ENCODE assay signal across 23 mouse cellular contexts in the genomic region with DNA sequence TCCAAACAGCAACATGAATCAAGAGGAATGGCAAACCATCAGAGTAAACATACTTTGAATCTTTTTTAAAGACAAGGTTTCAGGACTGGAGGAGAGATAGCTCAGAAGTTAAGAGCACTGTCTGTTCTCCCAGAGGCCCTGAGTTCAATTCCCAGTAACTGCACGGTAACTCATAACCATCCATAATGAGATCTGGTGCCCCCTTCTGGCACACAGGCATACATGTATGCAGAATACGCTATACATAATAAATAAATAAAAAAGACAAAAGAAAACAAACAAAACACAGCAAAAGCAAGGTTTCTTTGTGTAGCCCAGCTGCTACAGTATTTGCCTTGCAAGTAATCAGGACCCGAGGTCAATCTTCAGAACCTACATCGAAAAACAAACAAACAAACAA. TPM values are rescaled to one million over a fixed set of nuclear protein-coding genes. Genes with fewer than 3 reads are reported as not detected.
"Had no signal": no experiment of that assay in that cellular context is flagged by ENCODE, and none has a peak within 500 bp of the region (broad histone marks: within the 10 kb centered on the region; RNA-seq: fewer than 3 reads in every experiment).

No protein-coding gene starts in this region.

- H3K36me3 ChIP-seq: liver, embryonic 12.5 days; liver, embryonic 15.5 days; midbrain, embryonic 13.5 days; midbrain, embryonic 15.5 days; neural tube, embryonic 12.5 days; stomach, embryonic 15.5 days had no signal

- DNase-seq: liver, postnatal 0 days; lung, adult 2 months; lung, postnatal 10 days; right cerebral cortex, postnatal 14 days; right cerebral cortex, postnatal 4 days; thymus, adult 18-20 months; thymus, postnatal 14 days; thymus, postnatal 36 days had no signal

- H3K4me3 ChIP-seq: liver, embryonic 12.5 days; liver, embryonic 15.5 days; megakaryocyte, embryonic 14.5 days; midbrain, embryonic 13.5 days; midbrain, embryonic 15.5 days; neural tube, embryonic 12.5 days; stomach, embryonic 15.5 days had no signal

- H3K9me3 ChIP-seq: liver, embryonic 15.5 days; megakaryocyte, embryonic 14.5 days; midbrain, embryonic 13.5 days; midbrain, embryonic 15.5 days; neural tube, embryonic 12.5 days; stomach, embryonic 15.5 days had no signal

- H3K27ac ChIP-seq: liver, embryonic 12.5 days; liver, embryonic 15.5 days; macrophage; midbrain, embryonic 13.5 days; midbrain, embryonic 15.5 days; neural tube, embryonic 12.5 days; stomach, embryonic 15.5 days had no signal

- H3K4me2 ChIP-seq: liver, embryonic 12.5 days; liver, embryonic 15.5 days; midbrain, embryonic 11.5 days; midbrain, embryonic 13.5 days; midbrain, embryonic 15.5 days; neural tube, embryonic 12.5 days; stomach, embryonic 15.5 days had no signal

- ATAC-seq: liver, embryonic 12.5 days; liver, postnatal 0 days; midbrain, embryonic 13.5 days; midbrain, embryonic 15.5 days had no signal

- H3K27me3 ChIP-seq: liver, embryonic 12.5 days; liver, embryonic 15.5 days; megakaryocyte, embryonic 14.5 days; midbrain, embryonic 13.5 days; midbrain, embryonic 15.5 days; neural tube, embryonic 12.5 days; stomach, embryonic 15.5 days had no signal

- H3K9ac ChIP-seq: liver, embryonic 12.5 days; liver, embryonic 15.5 days; liver, postnatal 0 days; midbrain, embryonic 13.5 days; midbrain, embryonic 15.5 days; neural tube, embryonic 12.5 days; stomach, embryonic 15.5 days had no signal

- H3K4me1 ChIP-seq: liver, embryonic 12.5 days; liver, embryonic 15.5 days; megakaryocyte, embryonic 14.5 days; midbrain, embryonic 13.5 days; midbrain, embryonic 15.5 days; neural tube, embryonic 12.5 days; stomach, embryonic 15.5 days had no signal

RNA-seq across cellular contexts. Expression of a gene that starts 4.3 kb away (rescaled TPM):
- polyA plus RNA-seq: liver, embryonic 12.5 days; liver, embryonic 15.5 days; liver, postnatal 0 days; lung, adult 2 months; lung, embryonic 16.5 days; macrophage; midbrain, embryonic 11.5 days; midbrain, embryonic 13.5 days; midbrain, embryonic 15.5 days; neural tube, embryonic 12.5 days; neural tube, embryonic 14.5 days; spleen, adult 2 months; stomach, embryonic 15.5 days; urinary bladder, adult 2 months had no signal

RNA-seq across cellular contexts. Expression of a gene that starts 31.4 kb away (rescaled TPM):
- polyA plus RNA-seq: liver, embryonic 12.5 days; liver, embryonic 15.5 days; liver, postnatal 0 days; lung, embryonic 16.5 days; macrophage; midbrain, embryonic 11.5 days; midbrain, embryonic 13.5 days; midbrain, embryonic 15.5 days; midbrain, postnatal 0 days; neural tube, embryonic 12.5 days; neural tube, embryonic 14.5 days; spleen, adult 2 months; thymus, postnatal 0 days; urinary bladder, adult 2 months had no signal
